Mouse (Mus musculus): ENCODE data around the gene Rptor. TPM values are rescaled to one million over a fixed set of nuclear protein-coding genes. Genes with fewer than 3 reads are reported as not detected.

Rptor gene
- polyA plus RNA-seq, 2 experiments = 3.7 to 5.8 TPM

DNA sequence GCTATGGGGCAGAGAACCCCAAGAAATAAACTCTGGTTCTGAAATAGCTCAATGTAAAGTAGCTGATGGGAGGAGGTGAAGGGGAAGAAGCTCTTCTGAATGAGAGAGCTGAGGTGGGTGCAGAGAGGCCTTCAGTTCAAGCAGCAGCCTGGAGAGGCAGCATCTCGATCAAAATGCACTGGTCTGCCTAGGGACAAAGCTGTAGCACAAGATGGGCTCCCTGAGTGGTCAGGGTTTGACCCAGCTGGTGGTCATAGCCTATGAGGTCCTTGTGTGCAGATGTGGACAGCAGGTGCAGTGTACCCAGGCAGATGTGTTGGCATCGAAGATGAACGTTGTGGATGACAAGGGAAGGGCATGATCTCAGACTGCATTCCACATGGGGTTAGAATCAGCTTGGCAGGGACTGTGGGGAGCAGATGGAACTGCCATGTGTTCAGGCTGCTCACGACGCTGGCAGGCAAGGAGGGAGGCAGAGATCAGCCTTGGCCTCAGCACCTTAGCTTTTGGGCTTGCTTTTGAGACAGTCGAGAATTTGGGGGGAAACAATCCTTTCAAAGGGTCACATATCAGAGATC, 221.5 kb downstream of the Rptor start:
- Histone ChIP-seq H3K4me1 (replicated peaks; ENCODE audit: control insufficient read depth in 2 of 2, insufficient read depth in 2 of 2, low read length in 1 of 2) (no peaks in the 10 kb centered on the region), H3K4me2 (ENCODE audit: low read depth) (no peak overlapping the region), H3K27ac (no peak overlapping the region), H3K27me3 (ENCODE audit: control insufficient read depth, insufficient read depth, low read length) (no peaks in the 10 kb centered on the region), H3K4me3 (ENCODE audit: insufficient read depth in 1 of 2, low read depth in 2 of 2, low read length in 2 of 2) (no peak overlapping the region), H3K9me3 (ENCODE audit: control insufficient read depth, low read length) (no peaks in the 10 kb centered on the region), H3K36me3 (replicated peaks; ENCODE audit: control insufficient read depth, insufficient read depth, low read depth) (no peaks in the 10 kb centered on the region; the same call in 1 of the 2 replicates), H3K9ac (replicated peaks) (no peak overlapping the region)
- 73% methylated on average over 6 of the region's 6 CpGs for WGBS (ENCODE audit: insufficient replicate concordance)
- ATAC-seq (ENCODE audit: insufficient read depth) = no peak
- no peak for DNase-seq (ENCODE audit: low read depth in 3 of 3, low spot score in 3 of 3)
- TF ChIP-seq CTCF (IDR thresholded peaks at IDR 0.05; ENCODE audit: low read depth) = no peak
- TF ChIP-seq EP300 (IDR thresholded peaks at IDR 0.05; ENCODE audit: low read depth) = no peak

DNA sequence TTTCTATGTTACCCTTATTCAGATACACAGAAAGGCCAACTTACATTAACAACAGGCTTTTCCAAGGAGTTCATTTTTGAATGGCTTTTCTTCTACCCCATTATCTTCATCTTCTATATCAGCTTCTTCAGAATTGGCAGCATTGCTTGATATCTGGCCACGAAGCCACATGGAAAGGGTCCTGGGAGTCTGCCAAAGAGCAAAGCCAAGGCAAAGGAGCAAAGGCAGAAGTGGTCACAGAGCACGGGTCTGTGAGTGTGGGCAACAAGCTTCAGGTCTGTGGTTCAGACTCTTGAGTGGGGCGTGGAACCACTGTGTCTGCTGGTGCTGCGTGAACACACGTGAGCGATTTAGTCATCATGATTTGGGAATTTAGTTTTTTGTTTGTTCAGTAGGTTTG, 223.1 kb downstream of the Rptor start:
- H3K4me3 ChIP-seq (ENCODE audit: insufficient read depth in 1 of 2, low read depth in 2 of 2, low read length in 2 of 2) = no peak overlapping the region
- H3K36me3 ChIP-seq (replicated peaks; ENCODE audit: control insufficient read depth, insufficient read depth, low read depth) = no peaks in the 10 kb centered on the region; the same call in none of the 2 replicates
- DNase-seq (ENCODE audit: low read depth in 3 of 3, low spot score in 3 of 3) = no peak
- no peak for ATAC-seq (ENCODE audit: insufficient read depth)
- H3K9ac ChIP-seq (replicated peaks) = no peak overlapping the region
- no peaks in the 10 kb centered on the region for H3K9me3 ChIP-seq (ENCODE audit: control insufficient read depth, low read length)
- peaks cover 0 to 2% of the 10 kb centered on the region in 2 experiments; a peak in 1 of 4 replicates for H3K4me1 ChIP-seq (replicated peaks; ENCODE audit: control insufficient read depth in 2 of 2, insufficient read depth in 2 of 2, low read length in 1 of 2)
- WGBS (ENCODE audit: insufficient replicate concordance) = 75% methylated on average over 6 of the region's 6 CpGs
- no peak overlapping the region for H3K27ac ChIP-seq
- H3K27me3 ChIP-seq (ENCODE audit: control insufficient read depth, insufficient read depth, low read length) = no peaks in the 10 kb centered on the region
- no peak for TF ChIP-seq CTCF (IDR thresholded peaks at IDR 0.05; ENCODE audit: low read depth)
- TF ChIP-seq EP300 (IDR thresholded peaks at IDR 0.05; ENCODE audit: low read depth) = no peak
- H3K4me2 ChIP-seq (ENCODE audit: low read depth) = no peak overlapping the region

DNA sequence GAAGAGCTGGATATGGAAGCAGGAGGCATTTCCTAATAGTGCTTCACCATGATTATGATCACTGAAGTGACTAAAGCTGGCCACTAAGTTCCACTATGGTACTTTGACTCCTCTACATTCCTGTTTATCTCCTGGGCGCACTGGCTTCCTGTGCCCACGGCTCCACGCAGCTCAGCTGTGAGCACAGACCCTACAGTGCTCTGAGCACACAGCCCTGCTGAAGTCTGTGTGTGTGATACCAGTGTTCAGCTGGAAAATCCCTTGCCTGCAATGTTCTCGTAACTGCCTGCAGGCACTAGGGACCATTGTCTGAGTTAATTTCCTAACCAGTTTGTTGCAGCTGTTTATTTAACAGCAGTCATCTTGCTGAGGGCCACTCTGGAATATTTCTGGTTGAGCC, 223.5 kb downstream of the Rptor start:
- H3K4me3 ChIP-seq (ENCODE audit: insufficient read depth in 1 of 2, low read depth in 2 of 2, low read length in 2 of 2) = no peak overlapping the region
- H3K4me1 ChIP-seq (replicated peaks; ENCODE audit: control insufficient read depth in 2 of 2, insufficient read depth in 2 of 2, low read length in 1 of 2) = peaks cover 0 to 2% of the 10 kb centered on the region in 2 experiments; a peak in 1 of 4 replicates
- no peaks in the 10 kb centered on the region; the same call in none of the 2 replicates for H3K36me3 ChIP-seq (replicated peaks; ENCODE audit: control insufficient read depth, insufficient read depth, low read depth)
- H3K9ac ChIP-seq (replicated peaks) = no peak overlapping the region
- no peak overlapping the region for H3K27ac ChIP-seq
- H3K4me2 ChIP-seq (ENCODE audit: low read depth) = no peak overlapping the region
- TF ChIP-seq CTCF (IDR thresholded peaks at IDR 0.05; ENCODE audit: low read depth) = no peak
- no peak for TF ChIP-seq EP300 (IDR thresholded peaks at IDR 0.05; ENCODE audit: low read depth)
- ATAC-seq (ENCODE audit: insufficient read depth) (no peak), DNase-seq (ENCODE audit: low read depth in 3 of 3, low spot score in 3 of 3) (no peak)
- 60% methylated on average over 4 of the region's 4 CpGs for WGBS (ENCODE audit: insufficient replicate concordance)
- H3K9me3 ChIP-seq (ENCODE audit: control insufficient read depth, low read length) = no peaks in the 10 kb centered on the region
- H3K27me3 ChIP-seq (ENCODE audit: control insufficient read depth, insufficient read depth, low read length) = no peaks in the 10 kb centered on the region

DNA sequence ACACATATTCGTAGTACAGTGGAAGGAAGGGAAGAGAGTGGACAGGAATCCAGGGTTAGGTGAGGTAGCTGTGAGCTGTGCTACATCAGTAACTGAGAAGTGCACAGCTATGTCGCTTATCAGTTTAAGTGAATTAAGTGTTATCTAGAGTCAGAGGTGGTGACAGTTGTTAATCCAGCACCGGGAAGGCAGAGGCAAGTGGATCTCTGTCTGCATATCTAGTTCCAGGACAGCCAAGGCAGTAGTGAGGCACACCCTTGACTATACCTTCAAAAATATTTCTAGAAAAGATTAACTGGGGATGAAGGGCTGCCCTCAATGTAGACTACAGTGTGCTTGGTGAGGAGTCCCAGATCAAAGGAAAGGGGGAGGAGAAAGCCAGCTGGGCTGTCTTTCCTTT, 226.4 kb downstream of the Rptor start:
- H3K27me3 ChIP-seq (ENCODE audit: control insufficient read depth, insufficient read depth, low read length) = no peaks in the 10 kb centered on the region
- no peak overlapping the region for H3K27ac ChIP-seq
- H3K36me3 ChIP-seq (replicated peaks; ENCODE audit: control insufficient read depth, insufficient read depth, low read depth) = no peaks in the 10 kb centered on the region; the same call in none of the 2 replicates
- TF ChIP-seq EP300 (IDR thresholded peaks at IDR 0.05; ENCODE audit: low read depth) = peak; percentile 23; the same call in 1 of the 2 replicates
- TF ChIP-seq CTCF (IDR thresholded peaks at IDR 0.05; ENCODE audit: low read depth) = no peak
- no peak overlapping the region for H3K4me3 ChIP-seq (ENCODE audit: insufficient read depth in 1 of 2, low read depth in 2 of 2, low read length in 2 of 2)
- no peaks in the 10 kb centered on the region for H3K9me3 ChIP-seq (ENCODE audit: control insufficient read depth, low read length)
- 44% methylated on average over 3 of the region's 3 CpGs for WGBS (ENCODE audit: insufficient replicate concordance)
- no peak overlapping the region for H3K9ac ChIP-seq (replicated peaks)
- no peak overlapping the region for H3K4me2 ChIP-seq (ENCODE audit: low read depth)
- ATAC-seq (ENCODE audit: insufficient read depth) (peak; percentile 43; the same call in 1 of the 2 replicates), DNase-seq (ENCODE audit: low read depth in 3 of 3, low spot score in 3 of 3) (no peak)
- peaks cover 0 to 2% of the 10 kb centered on the region in 2 experiments; a peak in 2 of 4 replicates for H3K4me1 ChIP-seq (replicated peaks; ENCODE audit: control insufficient read depth in 2 of 2, insufficient read depth in 2 of 2, low read length in 1 of 2)

DNA sequence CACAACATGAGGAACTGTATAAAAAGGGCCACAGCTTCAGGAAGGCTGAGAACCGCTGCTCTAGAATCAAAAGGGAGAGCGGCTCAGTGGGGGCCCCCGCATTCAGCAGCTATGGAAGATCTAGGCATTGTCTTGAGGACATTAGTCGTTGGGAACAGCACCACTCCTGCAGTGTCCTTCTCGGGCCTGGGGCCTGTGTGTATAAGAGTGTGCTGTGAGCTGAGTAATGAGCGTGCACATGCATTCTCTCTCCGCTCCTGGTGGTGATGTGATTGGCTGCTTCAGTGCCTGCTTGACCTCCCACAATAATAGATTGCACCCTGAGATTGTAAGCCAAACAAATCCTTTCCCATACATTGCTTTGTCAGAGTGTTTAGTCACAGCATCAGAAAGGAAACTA, 229.0 kb downstream of the Rptor start:
- Histone ChIP-seq H3K4me2 (ENCODE audit: low read depth) (no peak overlapping the region), H3K27ac (no peak overlapping the region), H3K9ac (replicated peaks) (no peak overlapping the region), H3K36me3 (replicated peaks; ENCODE audit: control insufficient read depth, insufficient read depth, low read depth) (no peaks in the 10 kb centered on the region; the same call in none of the 2 replicates), H3K27me3 (ENCODE audit: control insufficient read depth, insufficient read depth, low read length) (no peaks in the 10 kb centered on the region), H3K4me3 (ENCODE audit: insufficient read depth in 1 of 2, low read depth in 2 of 2, low read length in 2 of 2) (no peak overlapping the region), H3K9me3 (ENCODE audit: control insufficient read depth, low read length) (no peaks in the 10 kb centered on the region), H3K4me1 (replicated peaks; ENCODE audit: control insufficient read depth in 2 of 2, insufficient read depth in 2 of 2, low read length in 1 of 2) (peaks cover 0 to 2% of the 10 kb centered on the region in 2 experiments; a peak in 2 of 4 replicates)
- 82% methylated on average over 7 of the region's 7 CpGs for WGBS (ENCODE audit: insufficient replicate concordance)
- no peak for DNase-seq (ENCODE audit: low read depth in 3 of 3, low spot score in 3 of 3)
- TF ChIP-seq CTCF (IDR thresholded peaks at IDR 0.05; ENCODE audit: low read depth) (no peak), EP300 (IDR thresholded peaks at IDR 0.05; ENCODE audit: low read depth) (no peak)
- no peak for ATAC-seq (ENCODE audit: insufficient read depth)
